13 mouse cellular contexts compared by ENCODE assay signal in the genomic region with DNA sequence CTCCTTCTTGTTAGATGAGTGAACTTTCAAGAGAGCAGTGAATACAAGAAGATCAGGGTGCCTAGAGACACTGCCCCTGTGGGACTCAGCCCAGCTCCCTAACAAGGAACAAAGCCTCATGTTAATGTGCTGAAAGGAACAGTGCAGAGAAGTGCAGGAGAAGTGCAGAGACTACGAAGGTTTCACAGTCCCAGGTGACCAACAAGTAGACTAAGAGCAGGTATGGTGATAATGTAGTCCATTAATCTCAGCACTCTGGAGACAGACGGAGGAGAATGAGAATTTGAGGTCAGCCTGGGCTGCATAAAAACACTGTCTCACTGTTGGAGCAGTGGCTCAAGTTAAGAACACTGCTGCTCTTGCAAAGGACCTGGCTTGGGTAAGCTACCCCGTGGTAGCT.
DNase-seq lines count a peak whose midpoint lies in the region; ATAC-seq and TF ChIP-seq lines count a peak whose summit lies in the region.
"Had no signal": no experiment of that assay in that cellular context is flagged by ENCODE, and none has a peak within 500 bp of the region (broad histone marks: within the 10 kb centered on the region; RNA-seq: fewer than 3 reads in every experiment).

No protein-coding gene starts in this region.

- DNase-seq in heart, adult 2 months: peak in 1 of 2 experiments; percentile 22
- DNase-seq in heart, postnatal 4 days: no peak
- DNase-seq in lung, embryonic 14.5 days: no peak
- DNase-seq in lung, postnatal 10 days: no peak
- DNase-seq in thymus, postnatal 25 days: no peak
- no peak for DNase-seq in right cerebral cortex, adult 18-20 months
- DNase-seq: adrenal gland, postnatal 10 days; B cell, adult 2 months; cerebellum, postnatal 14 days; thymus, adult 2 months had no signal

- TF ChIP-seq CTCF in heart, adult 2 months (IDR thresholded peaks at IDR 0.05): no peak
- TF ChIP-seq CTCF in lung, embryonic 14.5 days (IDR thresholded peaks at IDR 0.05; ENCODE audit: low read depth): no peak

- no peak for TF ChIP-seq POLR2A in heart, adult 2 months (IDR thresholded peaks at IDR 0.05; ENCODE audit: insufficient read depth, low read depth, low read length)

- no peaks in the 10 kb centered on the region for H3K27me3 ChIP-seq in heart, adult 2 months (ENCODE audit: control insufficient read depth, insufficient read depth, low read length)
- no peaks in the 10 kb centered on the region for H3K27me3 ChIP-seq in lung, embryonic 14.5 days (ENCODE audit: insufficient read depth, low read length)
- H3K27me3 ChIP-seq in embryonic facial prominence, embryonic 13.5 days: no peaks in the 10 kb centered on the region
- H3K27me3 ChIP-seq in stomach, embryonic 14.5 days (ENCODE audit: control insufficient read depth, insufficient read depth, low read length): no peaks in the 10 kb centered on the region
- H3K27me3 ChIP-seq: kidney, embryonic 15.5 days had no signal

- H3K27ac ChIP-seq in heart, adult 2 months: peak overlapping the region; percentile 76
- peak overlapping the region; percentile 20; the same call in 1 of the 2 replicates for H3K27ac ChIP-seq in lung, embryonic 14.5 days (ENCODE audit: low read depth)
- H3K27ac ChIP-seq in embryonic facial prominence, embryonic 13.5 days: peak overlapping the region; percentile 90
- peak overlapping the region; percentile 56; the same call in 1 of the 2 replicates for H3K27ac ChIP-seq in stomach, embryonic 14.5 days (ENCODE audit: low read length)

- ATAC-seq in lung, embryonic 14.5 days (ENCODE audit: insufficient read depth): no peak
- ATAC-seq in embryonic facial prominence, embryonic 13.5 days (ENCODE audit: insufficient number of reproducible peaks, insufficient read depth, low FRiP score, low TSS enrichment, low read depth): no peak
- no peak for ATAC-seq in stomach, embryonic 14.5 days (ENCODE audit: insufficient number of reproducible peaks, insufficient read depth, low FRiP score, low read depth)

- H3K4me3 ChIP-seq in heart, adult 2 months: no peak overlapping the region
- no peak overlapping the region for H3K4me3 ChIP-seq in lung, embryonic 14.5 days (ENCODE audit: low read depth, low read length)
- no peak overlapping the region for H3K4me3 ChIP-seq in embryonic facial prominence, embryonic 13.5 days
- no peak overlapping the region for H3K4me3 ChIP-seq in stomach, embryonic 14.5 days (ENCODE audit: low read depth, low read length)
- H3K4me3 ChIP-seq: kidney, embryonic 15.5 days had no signal

- H3K4me2 ChIP-seq in lung, embryonic 14.5 days: no peak overlapping the region
- H3K4me2 ChIP-seq in embryonic facial prominence, embryonic 13.5 days: no peak overlapping the region
- no peak overlapping the region for H3K4me2 ChIP-seq in stomach, embryonic 14.5 days (replicated peaks; ENCODE audit: low read depth, low read length)
- H3K4me2 ChIP-seq: kidney, embryonic 15.5 days had no signal

- H3K4me1 ChIP-seq in heart, adult 2 months (ENCODE audit: control insufficient read depth, insufficient read depth, low read length): peaks cover 36% of the 10 kb centered on the region
- H3K4me1 ChIP-seq in lung, embryonic 14.5 days (ENCODE audit: insufficient read depth): peaks cover 59% of the 10 kb centered on the region
- peaks cover 78% of the 10 kb centered on the region for H3K4me1 ChIP-seq in embryonic facial prominence, embryonic 13.5 days
- H3K4me1 ChIP-seq in stomach, embryonic 14.5 days (ENCODE audit: control insufficient read depth, insufficient read depth, low read length): peaks cover 62% of the 10 kb centered on the region

- intact Hi-C loops in heart, adult 2 months (cut with DNase I): loop anchor here (5.0 to 10.0 kb wide), 3 partner anchors 94 to 614 kb away; no protein-coding TSS in a partner anchor

- TF ChIP-seq EP300 in heart, adult 2 months (IDR thresholded peaks at IDR 0.05; ENCODE audit: insufficient read depth, low read depth, low read length): no peak

- no peak overlapping the region for H3K9ac ChIP-seq in heart, adult 2 months (ENCODE audit: low read depth, low read length)
- no peak overlapping the region for H3K9ac ChIP-seq in lung, embryonic 14.5 days
- H3K9ac ChIP-seq in embryonic facial prominence, embryonic 13.5 days: no peak overlapping the region
- H3K9ac ChIP-seq in stomach, embryonic 14.5 days (replicated peaks; ENCODE audit: low read depth, low read length): no peak overlapping the region
- H3K9ac ChIP-seq: kidney, embryonic 15.5 days had no signal

- H3K9me3 ChIP-seq in lung, embryonic 14.5 days (ENCODE audit: low read depth, low read length): no peaks in the 10 kb centered on the region
- no peaks in the 10 kb centered on the region for H3K9me3 ChIP-seq in embryonic facial prominence, embryonic 13.5 days
- no peaks in the 10 kb centered on the region for H3K9me3 ChIP-seq in stomach, embryonic 14.5 days (ENCODE audit: control insufficient read depth, low read depth, low read length)
- H3K9me3 ChIP-seq: kidney, embryonic 15.5 days had no signal

- no peaks in the 10 kb centered on the region for H3K79me2 ChIP-seq in heart, adult 2 months (replicated peaks; ENCODE audit: control insufficient read depth, insufficient read depth, low read length)

- H3K36me3 ChIP-seq in heart, adult 2 months (ENCODE audit: control insufficient read depth, insufficient read depth, low read length): peaks cover 3% of the 10 kb centered on the region; the same call in 1 of the 2 replicates
- no peaks in the 10 kb centered on the region for H3K36me3 ChIP-seq in lung, embryonic 14.5 days (ENCODE audit: insufficient read depth)
- H3K36me3 ChIP-seq in embryonic facial prominence, embryonic 13.5 days: no peaks in the 10 kb centered on the region
- H3K36me3 ChIP-seq in stomach, embryonic 14.5 days (ENCODE audit: control insufficient read depth, insufficient read depth, low read length): no peaks in the 10 kb centered on the region
- H3K36me3 ChIP-seq: kidney, embryonic 15.5 days had no signal

- 73% methylated on average over 3 of the region's 3 CpGs for WGBS in heart, adult 2 months
- 59% methylated on average over 3 of the region's 3 CpGs for WGBS in lung, embryonic 14.5 days
- 60% methylated on average over 3 of the region's 3 CpGs for WGBS in embryonic facial prominence, embryonic 13.5 days
- whole genome bisulfite sequencing in stomach, embryonic 14.5 days: 54% methylated on average over 3 of the region's 3 CpGs

Comparison
In these comparisons a context has a peak if more than half of its experiments do, and no peak if none do; other contexts are left out.
1. H3K27ac ChIP-seq: peak in every context shown above with its lines; median percentile 90 in embryonic facial prominence, embryonic 13.5 days; 76 in heart, adult 2 months; 56 in stomach, embryonic 14.5 days; 20 in lung, embryonic 14.5 days.